Mouse (Mus musculus): Measurements from ENCODE around the gene Rnf207. TPM values are rescaled to one million over a fixed set of nuclear protein-coding genes. Genes with fewer than 3 reads are reported as not detected.
A peak's percentile ranks its signal among the peaks of the same experiment; 100 is the strongest.

The Rnf207 gene
- total RNA-seq, 1 experiment from 2014 or later = not detected

DNA sequence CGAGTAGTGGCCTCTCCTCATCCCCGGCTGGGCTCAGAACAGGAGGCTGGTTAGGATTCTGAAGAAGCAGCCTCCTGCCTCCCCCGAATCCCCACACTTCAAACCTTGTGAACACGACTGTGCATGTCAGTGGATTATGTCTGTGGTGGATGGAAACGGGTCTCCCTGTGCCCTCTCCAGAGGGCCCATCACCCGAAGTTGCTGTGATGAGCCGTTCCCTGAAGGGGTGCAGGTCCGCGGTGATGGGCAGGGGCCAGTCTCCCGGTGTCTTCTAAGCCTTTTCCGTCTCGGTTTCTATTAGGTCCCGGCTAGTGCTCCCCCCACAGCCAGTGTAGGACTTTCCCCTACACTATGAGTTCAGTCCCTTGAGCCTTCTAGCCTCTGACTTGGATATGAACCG is 20.0 kb downstream of the Rnf207 start:
- ATAC-seq (ENCODE audit: extremely low read depth, insufficient number of reproducible peaks, low FRiP score, poor library complexity, severe bottlenecking) = no peak

DNA sequence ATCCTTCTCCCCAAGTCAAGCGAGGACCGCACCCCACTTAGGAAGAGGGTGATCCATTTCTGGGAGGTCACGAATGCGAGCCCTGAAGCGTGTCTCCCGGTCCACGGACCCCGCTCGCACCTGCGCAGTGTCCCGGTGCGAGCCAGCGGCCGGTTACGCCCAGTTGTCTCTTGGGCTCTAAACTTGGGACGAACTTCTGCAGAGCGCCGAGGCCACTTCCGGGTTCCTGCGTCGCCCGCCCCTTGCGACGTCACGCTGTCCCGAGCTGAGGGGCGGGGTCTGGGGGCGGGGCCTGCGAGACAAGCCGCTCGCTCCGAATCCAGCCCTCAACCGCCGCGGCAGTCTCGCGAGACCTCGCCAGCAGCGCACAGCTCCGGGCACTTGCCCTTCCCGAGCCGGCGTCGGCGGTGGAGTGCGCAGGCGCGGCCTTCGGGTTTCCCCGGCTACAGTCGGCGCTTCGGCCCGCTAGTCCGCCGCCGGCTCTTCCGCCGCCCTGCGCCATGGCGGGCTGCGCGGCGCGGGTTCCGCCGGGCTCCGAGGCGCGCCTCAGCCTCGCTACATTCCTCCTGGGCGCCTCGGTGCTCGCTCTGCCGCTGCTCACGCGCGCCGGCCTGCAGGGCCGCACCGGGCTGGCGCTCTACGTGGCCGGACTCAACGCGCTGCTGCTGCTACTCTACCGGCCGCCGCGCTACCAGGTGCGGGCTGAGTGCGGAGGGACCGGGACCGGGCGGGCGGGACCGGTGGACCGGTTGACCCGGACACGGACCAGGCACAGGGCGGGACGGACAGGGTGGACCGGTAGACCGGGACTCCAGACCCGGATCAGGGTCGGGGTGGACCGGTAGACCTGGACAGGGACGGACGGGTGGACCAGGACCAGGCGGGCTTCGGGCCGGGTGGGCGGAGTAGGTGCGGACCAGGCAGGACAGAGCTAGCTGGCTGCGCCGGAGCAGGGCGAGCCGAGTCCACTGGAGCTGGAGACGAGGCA is 21.6 kb downstream of the Rnf207 start, which contains the start of gene Icmt:
Gene Icmt (plus strand): TSS at position 354 of the 988 bp plus-strand sequence.
- ATAC-seq (ENCODE audit: extremely low read depth, insufficient number of reproducible peaks, low FRiP score, poor library complexity, severe bottlenecking) = peak; percentile 88

DNA sequence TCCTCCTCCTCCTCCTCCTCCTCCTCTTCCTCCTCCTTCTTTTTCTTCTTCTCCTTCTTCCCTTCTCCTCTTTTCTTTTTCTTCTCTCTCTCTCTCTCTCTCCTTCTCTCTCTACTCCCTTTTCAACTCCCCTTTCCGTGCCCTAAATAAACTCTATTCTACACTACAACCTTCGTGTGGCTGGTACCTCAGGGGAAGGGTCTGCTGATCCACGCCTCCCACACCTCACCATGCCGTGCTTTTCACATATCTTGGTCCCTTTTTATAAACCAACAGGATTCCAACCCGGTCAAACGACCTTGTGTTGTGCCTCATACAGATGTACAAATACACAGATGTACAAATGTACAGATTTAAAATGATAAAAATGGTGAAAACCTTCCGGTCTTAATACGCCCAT is 22.4 kb downstream of the Rnf207 start:
- no peak for ATAC-seq (ENCODE audit: extremely low read depth, insufficient number of reproducible peaks, low FRiP score, poor library complexity, severe bottlenecking)

DNA sequence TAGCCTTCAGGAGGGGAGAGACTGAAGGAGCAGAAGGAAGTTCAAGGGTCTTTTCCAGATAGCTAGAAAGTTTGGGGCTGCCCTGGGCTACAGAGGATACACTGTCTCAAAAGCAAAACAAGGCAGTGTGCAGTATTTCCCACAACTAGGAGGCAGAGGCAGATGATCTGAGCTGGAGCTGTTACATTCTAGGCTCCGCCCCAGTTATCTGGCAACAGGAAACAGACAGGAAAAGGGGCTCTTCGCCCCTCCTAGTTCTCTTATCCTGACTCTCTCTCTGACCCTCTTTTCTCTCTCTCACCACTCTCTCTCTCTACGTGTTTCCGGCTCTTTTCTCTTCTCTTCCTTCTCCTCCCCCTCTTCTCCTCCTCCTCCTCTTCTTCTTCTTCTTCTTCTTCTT is 22.9 kb downstream of the Rnf207 start:
- ATAC-seq (ENCODE audit: extremely low read depth, insufficient number of reproducible peaks, low FRiP score, poor library complexity, severe bottlenecking) = no peak

DNA sequence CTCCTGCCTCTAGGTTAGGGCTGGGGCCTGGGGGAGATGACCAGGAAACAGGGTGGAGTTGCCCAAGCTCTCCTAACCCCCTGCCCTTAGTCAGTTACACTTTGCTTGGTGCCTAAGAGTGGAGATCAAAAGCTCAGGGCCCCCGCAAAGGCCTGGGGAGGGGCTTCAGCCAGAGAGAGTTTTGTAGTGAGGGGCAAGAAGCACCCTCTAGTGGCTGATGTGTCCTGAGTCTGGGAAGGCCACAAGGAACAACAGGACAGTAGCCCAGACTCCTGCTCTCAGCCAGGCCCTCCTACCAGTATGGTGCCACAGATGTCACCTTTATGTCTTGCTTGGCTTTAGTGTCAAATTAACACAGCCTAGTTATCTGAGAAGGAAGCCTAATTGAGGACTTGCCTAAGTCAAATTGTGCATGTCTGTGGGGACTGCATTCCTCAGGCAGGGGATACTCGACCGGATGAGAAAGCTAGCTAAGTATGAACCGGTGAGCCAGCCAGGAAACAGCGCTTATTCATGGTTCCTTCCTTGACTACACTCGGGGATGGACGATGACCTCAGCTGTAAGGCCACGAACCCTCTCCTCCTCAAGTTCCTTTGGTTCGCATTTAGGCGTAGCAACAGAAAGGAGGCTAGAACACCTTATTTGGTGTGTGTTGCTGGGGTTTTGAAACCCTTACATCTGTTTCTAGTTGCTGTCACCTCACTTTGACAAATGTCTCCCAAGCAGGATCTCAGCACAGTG is 24.4 kb downstream of the Rnf207 start:
- no peak for ATAC-seq (ENCODE audit: extremely low read depth, insufficient number of reproducible peaks, low FRiP score, poor library complexity, severe bottlenecking)

DNA sequence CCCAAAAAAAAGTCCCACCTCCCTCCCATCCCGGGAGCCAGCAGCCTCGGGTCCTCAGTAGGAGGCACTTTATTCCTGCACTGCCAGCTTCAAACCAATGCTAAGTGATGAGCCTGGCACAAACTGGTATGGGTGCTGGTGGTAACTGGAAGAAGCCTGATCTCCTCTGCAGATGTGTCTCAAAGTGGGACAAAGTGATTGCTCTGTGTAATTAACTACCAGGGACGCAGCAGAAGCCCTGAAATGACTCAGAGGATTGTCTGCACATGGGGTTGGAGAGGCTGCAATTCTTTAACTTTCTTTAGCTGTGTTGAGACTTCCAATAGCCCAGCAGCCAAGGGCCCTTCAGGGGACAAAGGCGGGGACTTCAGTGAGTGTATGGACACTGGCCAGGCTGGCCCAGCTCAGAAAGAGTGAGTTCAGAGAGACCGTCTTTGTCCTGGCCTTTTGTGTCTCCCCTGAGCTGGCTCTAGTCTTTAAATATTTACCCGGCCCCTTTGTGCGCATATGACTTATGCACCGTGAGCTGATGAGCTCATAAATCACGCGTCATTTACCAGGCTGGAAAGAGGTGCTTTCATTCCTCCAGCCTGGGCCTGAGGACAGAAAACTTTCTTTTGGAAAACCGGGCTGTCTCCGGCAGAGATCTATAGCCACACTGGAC is 26.6 kb downstream of the Rnf207 start:
- ATAC-seq (ENCODE audit: extremely low read depth, insufficient number of reproducible peaks, low FRiP score, poor library complexity, severe bottlenecking) = no peak

DNA sequence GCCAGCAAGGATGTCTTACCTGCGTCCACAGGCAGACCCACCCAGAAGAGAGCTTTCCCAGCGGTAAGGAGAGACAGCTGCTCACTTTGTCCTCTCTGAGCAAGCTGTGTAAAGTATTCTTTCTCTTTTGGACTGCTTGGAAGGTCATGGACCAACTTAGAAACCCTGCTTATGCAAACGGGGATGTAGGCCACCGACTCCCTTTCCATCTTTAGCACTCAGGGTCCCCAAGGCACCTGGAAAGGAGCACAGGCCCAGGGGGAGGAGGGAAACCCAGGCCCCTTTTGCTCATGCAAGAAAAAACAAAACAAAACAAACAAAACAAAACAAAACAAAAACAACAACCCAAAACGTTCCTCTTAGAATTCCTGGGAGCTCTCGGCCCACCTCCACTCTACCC is 27.2 kb downstream of the Rnf207 start, which contains the start of gene Hes3:
Gene Hes3 (minus strand): TSS at position 101 of the 400 bp plus-strand sequence.
- no peak for ATAC-seq (ENCODE audit: extremely low read depth, insufficient number of reproducible peaks, low FRiP score, poor library complexity, severe bottlenecking)

DNA sequence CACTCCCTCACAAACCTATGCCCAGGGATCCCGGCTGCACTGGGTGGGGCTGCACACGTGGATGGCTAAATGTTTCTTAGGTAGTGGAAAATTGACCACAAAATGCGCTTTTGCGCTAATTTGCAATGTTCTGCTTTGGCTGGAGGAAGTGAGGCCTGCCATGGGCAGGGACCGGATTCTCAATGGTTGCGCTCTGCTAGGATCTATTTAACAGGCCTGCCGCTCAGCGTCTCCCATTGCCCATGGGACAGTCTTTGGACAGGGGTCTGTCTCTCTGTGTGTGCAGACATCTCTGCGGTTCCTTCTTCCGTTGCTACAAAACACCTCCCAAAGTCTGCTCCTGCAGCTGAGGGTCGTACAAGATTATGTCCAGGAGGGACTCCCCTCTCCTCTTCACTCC is 27.8 kb downstream of the Rnf207 start:
- ATAC-seq (ENCODE audit: extremely low read depth, insufficient number of reproducible peaks, low FRiP score, poor library complexity, severe bottlenecking) = no peak

DNA sequence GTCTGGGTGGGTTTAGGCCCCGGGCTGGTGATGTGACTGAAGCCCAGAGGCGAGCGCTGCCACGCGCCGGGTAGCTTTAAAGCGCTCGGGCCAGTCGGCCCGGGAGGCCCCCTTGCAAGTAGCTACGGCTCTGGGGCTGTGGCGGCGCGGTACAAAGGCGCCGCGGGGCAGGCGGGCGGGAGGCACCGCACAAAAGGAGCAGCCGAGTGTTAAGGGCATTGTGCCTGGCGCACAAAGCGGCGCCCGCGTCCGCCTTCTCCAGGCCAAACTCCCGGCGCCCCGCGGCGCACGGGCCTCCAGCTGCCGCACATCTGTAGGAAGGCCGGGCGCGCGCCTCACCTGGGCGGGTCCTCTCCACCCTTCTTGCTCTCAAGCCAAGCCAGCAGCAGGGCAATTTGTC is 28.4 kb downstream of the Rnf207 start:
- ATAC-seq (ENCODE audit: extremely low read depth, insufficient number of reproducible peaks, low FRiP score, poor library complexity, severe bottlenecking) = no peak

DNA sequence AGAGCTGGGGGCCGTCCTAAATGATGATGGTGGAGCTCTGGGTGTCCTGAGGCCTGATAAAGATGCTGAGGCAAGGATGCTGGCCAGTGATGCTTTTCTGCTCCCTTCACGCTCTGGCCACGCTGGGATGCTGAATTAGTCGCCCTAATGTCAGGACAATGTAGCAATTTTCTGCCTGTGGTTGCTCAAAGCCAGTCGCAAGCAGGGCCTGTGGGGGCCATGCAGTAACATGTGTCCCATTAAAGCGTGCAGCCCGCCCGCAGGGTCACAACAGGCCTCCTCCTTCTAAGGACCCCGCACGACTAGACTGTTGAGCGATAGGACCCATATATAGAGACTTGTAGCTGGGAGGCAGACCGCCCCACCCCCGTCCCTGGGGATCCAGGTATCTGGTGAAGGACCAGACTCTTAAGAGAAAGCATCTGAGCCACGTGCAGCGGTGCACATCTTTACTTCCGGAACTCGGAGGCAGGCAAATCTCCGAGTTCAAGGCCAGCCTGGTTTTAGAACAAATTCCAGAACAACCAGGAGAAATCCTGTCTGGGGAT is 30.3 kb downstream of the Rnf207 start:
- no peak for ATAC-seq (ENCODE audit: extremely low read depth, insufficient number of reproducible peaks, low FRiP score, poor library complexity, severe bottlenecking)

DNA sequence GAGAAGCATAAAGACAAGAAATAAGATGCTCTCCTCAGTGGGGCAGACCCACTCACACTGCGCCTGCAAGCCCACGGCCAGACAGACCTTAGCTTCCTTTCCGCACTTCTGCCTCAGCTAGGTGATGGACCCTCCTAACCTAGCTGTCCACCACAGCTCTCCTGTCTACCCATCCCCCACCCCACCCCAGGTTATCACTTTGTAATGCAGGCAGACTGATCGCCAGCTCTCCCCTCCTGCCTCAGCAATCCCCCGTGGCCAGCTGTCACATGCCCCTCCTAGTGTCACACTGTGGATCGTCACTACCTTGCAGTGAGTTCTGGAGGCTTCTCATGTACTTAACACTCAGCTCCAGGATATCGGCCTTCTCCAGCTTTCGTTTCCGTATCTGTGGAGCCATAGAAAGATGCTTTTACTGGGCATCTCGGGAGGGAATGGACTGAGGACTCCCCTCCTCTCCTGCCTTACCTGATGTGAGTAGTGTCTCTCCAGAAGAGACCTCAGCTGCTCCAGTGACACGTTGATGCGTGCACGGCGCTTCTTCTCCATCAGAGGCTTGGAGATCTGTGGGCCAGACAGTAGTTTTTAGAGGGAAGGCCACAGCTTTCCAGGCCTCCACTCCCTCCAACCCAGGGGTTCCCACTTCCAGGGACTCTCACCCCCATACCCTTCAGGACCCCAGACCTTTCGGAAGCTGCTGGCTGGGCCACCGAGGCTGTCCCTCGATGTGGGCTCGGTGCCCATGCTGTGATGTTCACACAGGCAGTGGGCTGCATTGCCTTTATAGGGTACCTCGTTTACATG is 31.3 kb downstream of the Rnf207 start:
- ATAC-seq (ENCODE audit: extremely low read depth, insufficient number of reproducible peaks, low FRiP score, poor library complexity, severe bottlenecking) = no peak

DNA sequence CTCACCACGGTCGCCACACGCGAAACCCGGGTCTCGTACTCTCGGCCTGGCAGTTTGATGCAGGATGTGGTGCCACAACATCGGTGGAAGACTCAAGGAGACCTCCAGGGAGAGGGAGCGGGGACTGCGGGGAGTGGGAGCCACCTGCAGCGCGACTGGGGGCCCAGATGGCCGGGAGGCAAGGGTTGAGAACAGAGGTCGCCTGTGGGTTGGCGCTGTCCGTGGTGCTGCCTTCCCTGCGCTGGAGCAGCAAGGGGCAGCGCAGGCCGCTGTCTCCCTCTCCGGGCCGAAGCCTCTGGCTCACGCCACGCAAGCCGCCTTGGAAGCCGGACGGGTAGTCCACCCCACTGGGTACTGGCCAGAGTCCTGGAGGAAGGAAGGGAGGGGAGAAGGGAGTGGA is 31.9 kb downstream of the Rnf207 start:
- no peak for ATAC-seq (ENCODE audit: extremely low read depth, insufficient number of reproducible peaks, low FRiP score, poor library complexity, severe bottlenecking)

DNA sequence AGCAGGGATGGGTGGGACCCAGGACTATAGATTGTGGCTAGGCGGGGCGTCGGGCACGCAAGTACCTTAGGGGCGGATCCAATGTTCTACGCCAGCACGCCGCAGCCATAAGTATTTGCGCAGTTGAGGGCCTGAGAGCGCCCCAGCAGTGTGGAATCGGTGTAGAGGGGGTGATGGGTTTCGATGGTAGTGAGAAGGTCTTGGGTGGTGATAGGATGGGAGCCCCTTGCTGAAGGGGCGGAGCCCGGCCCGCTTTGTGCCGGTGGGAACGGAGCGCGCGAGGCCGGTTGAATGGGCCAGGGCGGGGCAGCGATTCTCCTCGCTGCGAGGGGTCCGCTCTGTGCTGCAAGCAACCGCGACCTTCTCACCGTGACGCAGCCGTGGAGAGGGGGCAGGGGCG is 32.6 kb downstream of the Rnf207 start:
- no peak for ATAC-seq (ENCODE audit: extremely low read depth, insufficient number of reproducible peaks, low FRiP score, poor library complexity, severe bottlenecking)

DNA sequence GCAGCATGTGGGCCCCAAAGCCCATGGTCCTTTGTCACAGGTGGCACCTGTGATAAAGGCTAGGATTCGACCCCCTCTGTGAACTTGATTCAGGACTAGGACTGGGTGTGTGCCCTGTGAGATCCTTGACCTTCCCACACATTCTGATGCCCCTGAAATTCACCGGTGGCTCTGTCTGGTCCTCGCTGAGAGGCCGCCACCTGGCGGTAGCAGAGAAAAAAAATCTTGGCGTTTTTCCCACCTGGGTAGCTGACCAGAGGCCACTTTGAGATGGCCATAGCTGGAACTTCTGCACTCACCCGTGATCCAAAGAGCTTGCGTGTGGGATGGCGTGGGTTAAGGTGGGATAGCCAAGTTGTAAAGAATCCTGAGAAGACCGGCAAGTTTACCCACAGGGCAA is 33.3 kb downstream of the Rnf207 start:
- no peak for ATAC-seq (ENCODE audit: extremely low read depth, insufficient number of reproducible peaks, low FRiP score, poor library complexity, severe bottlenecking)

DNA sequence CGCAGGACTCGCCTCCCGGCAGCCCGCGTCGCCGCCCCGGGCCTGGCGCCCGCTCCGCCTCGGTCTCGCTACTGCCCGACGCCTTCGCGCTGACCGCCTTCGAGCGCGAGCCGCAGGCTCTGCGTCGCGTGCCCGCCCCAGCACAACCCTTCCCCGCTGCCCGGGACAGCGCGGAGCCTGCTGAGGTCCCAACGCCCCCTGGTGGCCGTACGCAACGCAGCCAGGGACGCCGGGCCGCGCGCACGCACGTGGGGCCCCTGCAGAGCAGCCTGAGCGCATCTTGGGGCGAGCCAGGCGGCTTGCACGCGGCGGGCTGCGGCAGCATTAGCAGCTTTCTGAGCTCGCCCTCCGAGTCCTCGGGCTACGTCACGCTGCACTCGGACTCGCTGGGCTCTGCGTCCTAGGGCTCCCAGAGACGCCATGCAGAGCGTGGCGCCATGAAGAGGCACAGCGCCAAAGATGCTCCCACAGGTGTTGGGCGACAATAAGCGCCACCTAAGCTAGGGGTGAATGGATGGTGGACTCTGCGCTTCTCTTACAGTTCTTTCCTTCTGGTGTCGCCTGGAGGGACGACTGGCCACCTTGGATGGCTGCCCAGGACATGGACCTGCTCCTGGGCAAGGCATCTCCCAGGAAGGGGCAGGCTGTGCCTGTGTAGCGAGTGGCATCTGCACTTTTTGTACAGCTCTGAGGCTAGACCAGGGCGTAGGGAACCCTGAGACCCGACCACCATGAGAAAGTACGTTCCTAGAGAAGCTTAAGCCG is 35.4 kb downstream of the Rnf207 start:
- peak; percentile 50; the same call in 1 of the 2 replicates for ATAC-seq (ENCODE audit: extremely low read depth, insufficient number of reproducible peaks, low FRiP score, poor library complexity, severe bottlenecking)

DNA sequence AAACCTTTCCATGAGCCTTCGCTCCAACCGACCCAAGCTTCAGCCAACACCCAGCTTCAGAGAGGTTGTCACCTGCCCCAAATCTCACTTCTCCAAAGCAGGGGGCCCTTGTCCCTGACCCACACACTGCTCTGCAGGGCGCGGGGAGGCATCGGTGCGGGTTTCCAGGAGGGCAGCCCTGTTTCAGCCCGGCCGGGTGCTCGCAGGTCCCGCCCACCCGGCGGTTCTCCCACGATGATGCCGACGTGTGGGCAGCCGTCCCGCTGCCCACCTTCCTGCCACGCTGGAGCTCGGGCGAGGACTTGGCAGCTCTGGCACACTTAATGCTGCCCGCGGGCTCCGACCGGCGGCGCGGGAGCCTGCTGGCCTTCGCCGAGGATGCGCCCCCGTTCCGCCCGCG is 36.1 kb downstream of the Rnf207 start:
- no peak for ATAC-seq (ENCODE audit: extremely low read depth, insufficient number of reproducible peaks, low FRiP score, poor library complexity, severe bottlenecking)

DNA sequence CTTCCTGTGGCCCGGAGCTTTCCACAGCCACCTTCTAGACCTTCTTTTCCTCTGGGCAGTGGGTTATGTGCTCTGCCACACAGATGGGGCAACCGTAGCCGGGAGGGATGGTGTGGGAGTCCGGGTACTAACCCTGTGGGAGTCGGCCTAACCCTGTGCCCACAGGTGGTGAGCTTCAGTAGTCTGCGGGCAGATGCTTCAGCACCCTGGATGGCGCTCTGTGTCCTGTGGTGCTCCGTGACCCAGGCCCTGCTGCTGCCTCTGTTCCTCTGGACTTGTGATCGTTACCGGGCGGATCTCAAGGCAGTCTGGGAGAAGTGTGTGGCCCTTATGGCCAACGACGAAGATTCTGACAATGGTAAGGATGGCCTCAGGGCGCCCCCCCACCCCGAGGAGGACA is 37.2 kb downstream of the Rnf207 start:
- ATAC-seq (ENCODE audit: extremely low read depth, insufficient number of reproducible peaks, low FRiP score, poor library complexity, severe bottlenecking) = no peak

DNA sequence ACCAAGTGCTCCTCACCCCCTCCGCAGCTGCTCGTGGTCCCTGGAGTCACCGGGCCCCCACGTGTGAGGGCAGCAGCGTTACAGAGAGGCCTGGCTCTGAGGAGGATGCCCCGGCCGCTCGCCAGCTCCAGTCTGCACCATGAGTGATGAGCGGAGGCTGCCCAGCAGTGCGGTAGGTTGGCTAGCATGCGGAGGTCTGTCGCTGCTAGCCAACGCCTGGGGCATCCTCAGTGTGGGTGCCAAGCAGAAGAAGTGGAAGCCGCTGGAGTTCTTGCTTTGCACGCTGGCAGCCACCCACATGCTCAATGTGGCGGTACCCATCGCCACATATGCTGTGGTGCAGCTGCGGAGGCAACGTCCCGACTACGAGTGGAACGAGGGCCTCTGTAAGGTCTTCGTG is 39.8 kb downstream of the Rnf207 start:
- ATAC-seq (ENCODE audit: extremely low read depth, insufficient number of reproducible peaks, low FRiP score, poor library complexity, severe bottlenecking) = no peak
